Mouse (Mus musculus) CD8-positive naive resting alpha-beta T cell, adult 57 days (primary cell): ENCODE results near the gene Axin2. TPM values are rescaled to one million over a fixed set of nuclear protein-coding genes. Genes with fewer than 3 reads are reported as not detected.

ENCODE experiments used
- total RNA-seq: library from RNA; stranded (reverse); gene quantifications from one replicate; pipeline ENCODE4 v1.2.4, GENCODE M21; 2023

Gene Axin2
- total RNA-seq: 52.6 TPM

GRCm38 (mm10) chr11:108920158-108920635, at the start of gene Axin2:
Axin2 (plus strand) TSS chr11:108920349.

Other genes starting within 250 kb of the Axin2 start
- not detected for gene E030025P04Rik, start 224.0 kb downstream of the Axin2 start, total RNA-seq